Mouse (Mus musculus): ENCODE results near the gene Afg3l1. TPM values are rescaled to one million over a fixed set of nuclear protein-coding genes. Genes with fewer than 3 reads are reported as not detected.
"Not testable (repeated sequence)": the region's sequence is repeated elsewhere in the genome, so short reads cannot be mapped to it uniquely, and the experiment has no call there.

Afg3l1 gene
- polyA plus RNA-seq, 1 experiment from 2014 or later: 28.1 TPM

GRCm38 (mm10) chr8:123536242-123536989 is 58.7 kb downstream of the Afg3l1 start:
- Histone ChIP-seq H3K4me1 (replicated peaks; ENCODE audit: control insufficient read depth, insufficient read depth) (no peaks in the 10 kb centered on the region), H3K9me3 (ENCODE audit: control insufficient read depth, low read length) (no peaks in the 10 kb centered on the region), H3K4me2 (replicated peaks; ENCODE audit: low read depth) (no peak overlapping the region), H3K27me3 (ENCODE audit: control insufficient read depth, insufficient read depth, low read length) (no peaks in the 10 kb centered on the region), H3K9ac (ENCODE audit: low read length) (no peak overlapping the region), H3K36me3 (ENCODE audit: control insufficient read depth, insufficient read depth, low read length) (peaks cover 23% of the 10 kb centered on the region), H3K27ac (replicated peaks) (no peak overlapping the region), H3K4me3 (ENCODE audit: low read depth, low read length) (no peak overlapping the region)
- WGBS: 85% methylated on average over 9 of the region's 9 CpGs
- TF ChIP-seq CTCF (IDR thresholded peaks at IDR 0.05; ENCODE audit: low read depth) (no peak), EP300 (optimal IDR thresholded peaks at IDR 0.05) (no peak)
- DNase-seq (ENCODE audit: low spot score) (no peak), ATAC-seq (ENCODE audit: low FRiP score, low TSS enrichment) (peak; percentile 40; the same call in 1 of the 2 replicates)

- no peak for TF ChIP-seq EP300 (optimal IDR thresholded peaks at IDR 0.05)
- no peak for TF ChIP-seq CTCF (IDR thresholded peaks at IDR 0.05; ENCODE audit: low read depth)
- DNase-seq (ENCODE audit: low spot score) (no peak), ATAC-seq (ENCODE audit: low FRiP score, low TSS enrichment) (no peak; the same call in 1 of the 2 replicates)
- H3K9ac ChIP-seq (ENCODE audit: low read length): no peak overlapping the region
- peaks cover 23% of the 10 kb centered on the region for H3K36me3 ChIP-seq (ENCODE audit: control insufficient read depth, insufficient read depth, low read length)
- no peaks in the 10 kb centered on the region for H3K27me3 ChIP-seq (ENCODE audit: control insufficient read depth, insufficient read depth, low read length)
- 53% methylated on average over 8 of the region's 10 CpGs for WGBS
- no peaks in the 10 kb centered on the region for H3K4me1 ChIP-seq (replicated peaks; ENCODE audit: control insufficient read depth, insufficient read depth)
- no peak overlapping the region for H3K4me2 ChIP-seq (replicated peaks; ENCODE audit: low read depth)
- no peak overlapping the region for H3K4me3 ChIP-seq (ENCODE audit: low read depth, low read length)
- no peak overlapping the region for H3K27ac ChIP-seq (replicated peaks)
- no peaks in the 10 kb centered on the region for H3K9me3 ChIP-seq (ENCODE audit: control insufficient read depth, low read length)
Measured at GRCm38 (mm10) chr8:123536990-123537380, 59.3 kb downstream of the Afg3l1 start.

- H3K9me3 ChIP-seq (ENCODE audit: control insufficient read depth, low read length); H3K4me2 ChIP-seq (replicated peaks; ENCODE audit: low read depth); DNase-seq (ENCODE audit: low spot score); H3K27ac ChIP-seq (replicated peaks); H3K9ac ChIP-seq (ENCODE audit: low read length); H3K4me3 ChIP-seq (ENCODE audit: low read depth, low read length); H3K27me3 ChIP-seq (ENCODE audit: control insufficient read depth, insufficient read depth, low read length); H3K4me1 ChIP-seq (replicated peaks; ENCODE audit: control insufficient read depth, insufficient read depth); ATAC-seq (ENCODE audit: low FRiP score, low TSS enrichment): not testable (repeated sequence)
- WGBS: 71% methylated on average over 6 of the region's 14 CpGs
- peaks cover 18% of the 10 kb centered on the region for H3K36me3 ChIP-seq (ENCODE audit: control insufficient read depth, insufficient read depth, low read length)
Measured at GRCm38 (mm10) chr8:123537641-123538040, 59.9 kb downstream of the Afg3l1 start.

Other genes with a start within 250 kb of the Afg3l1 start
- gene Spata2l, start 241.7 kb upstream of the Afg3l1 start, polyA plus RNA-seq (2015; fragmentation: Nextera tagmentation; extraction: Ambion mirVana): 3.1 and 3.6 TPM in 2 replicates
- gene Zfp276, start 223.7 kb upstream of the Afg3l1 start, polyA plus RNA-seq (2015; fragmentation: Nextera tagmentation; extraction: Ambion mirVana): 7.8 and 8.3 TPM in 2 replicates
- gene Vps9d1, start 223.6 kb upstream of the Afg3l1 start, polyA plus RNA-seq (2015; fragmentation: Nextera tagmentation; extraction: Ambion mirVana): 10.3 and 11.2 TPM in 2 replicates
- gene Fanca, start 159.3 kb upstream of the Afg3l1 start, polyA plus RNA-seq (2015; fragmentation: Nextera tagmentation; extraction: Ambion mirVana): 5.3 and 5.7 TPM in 2 replicates
- gene Spire2, start 145.2 kb upstream of the Afg3l1 start, polyA plus RNA-seq (2015; fragmentation: Nextera tagmentation; extraction: Ambion mirVana): 12.4 and 13.1 TPM in 2 replicates
- gene Tcf25, start 104.2 kb upstream of the Afg3l1 start, polyA plus RNA-seq (2015; fragmentation: Nextera tagmentation; extraction: Ambion mirVana): 133 and 146 TPM in 2 replicates
- gene Mc1r, start 70.8 kb upstream of the Afg3l1 start, polyA plus RNA-seq (2015; fragmentation: Nextera tagmentation; extraction: Ambion mirVana): 0.05 TPM in 1 of 2 replicates, not detected in the other
- 24.4 and 24.7 TPM in 2 replicates for gene Tubb3, start 66.5 kb upstream of the Afg3l1 start, polyA plus RNA-seq (2015; fragmentation: Nextera tagmentation; extraction: Ambion mirVana)
- 20.6 and 22.5 TPM in 2 replicates for gene Def8, start 54.4 kb upstream of the Afg3l1 start, polyA plus RNA-seq (2015; fragmentation: Nextera tagmentation; extraction: Ambion mirVana)
- 0.89 and 1.4 TPM in 2 replicates for gene Dbndd1, start 37.6 kb downstream of the Afg3l1 start, polyA plus RNA-seq (2015; fragmentation: Nextera tagmentation; extraction: Ambion mirVana)
- gene Gas8, start 40.9 kb downstream of the Afg3l1 start, polyA plus RNA-seq (2015; fragmentation: Nextera tagmentation; extraction: Ambion mirVana): 10.6 and 11.3 TPM in 2 replicates
- 7.3 and 10.9 TPM in 2 replicates for gene Rhou, start 176.0 kb downstream of the Afg3l1 start, polyA plus RNA-seq (2015; fragmentation: Nextera tagmentation; extraction: Ambion mirVana)